Mouse (Mus musculus) gastrocnemius, postnatal 14 days (tissue): Measurements from ENCODE around the gene Itga10. TPM values are rescaled to one million over a fixed set of nuclear protein-coding genes. Genes with fewer than 3 reads are reported as not detected.
"Not testable (repeated sequence)": the region's sequence is repeated elsewhere in the genome, so short reads cannot be mapped to it uniquely, and the experiment has no call there.

Experiments used
- DNase-seq: peaks from one replicate; pipeline ENCODE4 v3.0.0; 2021; ENCODE audit warnings: mixed read lengths
- intact Hi-C: fragments of 180-260 bp; cut with DNase I; formaldehyde crosslinking; loops from one replicate; pipeline ENCODE4 v1.15.1; 2025; ENCODE audit warnings: low total_unique reads
- long read RNA-seq, 2 experiments: library from polyadenylated mRNA; stranded (forward); transcript quantifications; one replicate each; pipeline ENCODE4 v2.0.0; 2021
- total RNA-seq, 2 experiments: library from RNA; stranded (reverse); gene quantifications; 2 replicates each; pipeline ENCODE4 v1.2.3; 2021

The Itga10 gene
- total RNA-seq, result 1 to 10 TPM; 2.9 to 3.0 TPM
- long read RNA-seq, experiment 1, result 0 reads
- long read RNA-seq, experiment 2, partial matches to known transcripts, result 0 of 1 reads
- long read RNA-seq, experiment 2, other reads (novel, unspliced or antisense), result 1 of 1 reads

GRCm38 (mm10) chr3:96645018-96645649 lies at the start of gene Itga10:
TSS of gene Itga10 (plus strand) at chr3:96645584.
- peak; percentile 55 for DNase-seq
- intact Hi-C loops, result no loop called here

DNA sequence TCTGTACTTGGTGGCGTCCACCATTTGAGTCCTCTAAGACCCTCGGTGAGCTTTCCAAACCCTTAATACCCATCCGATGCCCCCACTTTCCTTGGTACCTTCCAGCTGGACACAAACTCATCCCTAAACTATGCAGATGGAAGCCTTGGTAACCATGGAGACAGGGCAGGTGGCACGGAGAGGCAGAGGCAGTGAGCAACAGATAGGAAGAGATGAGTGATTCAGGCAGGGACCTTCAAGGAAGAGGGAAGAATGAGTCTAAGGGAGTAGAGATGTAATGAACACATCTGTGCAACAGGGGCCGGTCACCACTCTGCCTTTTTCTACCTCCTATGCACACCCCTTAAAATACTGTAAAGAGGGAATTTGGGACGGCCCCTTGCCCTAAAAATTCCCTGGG lies 49.7 kb upstream of the Itga10 start:
- intact Hi-C loops, result loop anchor here (5.0 kb wide), 1 partner anchor 37 kb away; no protein-coding TSS in a partner anchor
- no peak for DNase-seq

GRCm38 (mm10) chr3:96596228-96596707 lies 49.1 kb upstream of the Itga10 start, which contains the start of gene Ankrd34a:
TSS of gene Ankrd34a (plus strand) at chr3:96596636.
- peak; percentile 63 for DNase-seq
- intact Hi-C loops, result loop anchor here (5.0 kb wide), 1 partner anchor 36 kb away; no protein-coding TSS in a partner anchor

DNA sequence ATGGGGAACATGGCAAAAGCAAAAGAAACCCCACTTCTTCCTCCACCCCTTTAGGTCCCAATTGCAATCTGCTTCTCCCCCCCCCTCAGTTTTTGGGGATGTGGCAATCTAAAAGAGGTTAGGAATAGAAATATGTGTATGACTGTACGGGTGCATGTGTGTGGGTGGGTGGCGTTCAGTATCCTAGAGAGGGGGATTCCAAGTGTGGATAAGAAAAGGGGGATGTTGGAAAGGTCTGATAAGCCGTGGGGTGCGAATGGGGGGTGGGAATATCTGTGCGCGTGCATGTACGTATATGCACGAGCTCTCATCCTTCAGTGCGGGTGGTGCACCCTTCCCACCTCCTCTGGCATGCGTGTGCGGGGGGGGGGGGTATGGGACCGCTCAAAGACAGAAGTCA lies 48.5 kb upstream of the Itga10 start:
- DNase-seq, result no peak
- intact Hi-C loops, result loop anchor here (5.0 kb wide), 1 partner anchor 35 kb away; no protein-coding TSS in a partner anchor

DNA sequence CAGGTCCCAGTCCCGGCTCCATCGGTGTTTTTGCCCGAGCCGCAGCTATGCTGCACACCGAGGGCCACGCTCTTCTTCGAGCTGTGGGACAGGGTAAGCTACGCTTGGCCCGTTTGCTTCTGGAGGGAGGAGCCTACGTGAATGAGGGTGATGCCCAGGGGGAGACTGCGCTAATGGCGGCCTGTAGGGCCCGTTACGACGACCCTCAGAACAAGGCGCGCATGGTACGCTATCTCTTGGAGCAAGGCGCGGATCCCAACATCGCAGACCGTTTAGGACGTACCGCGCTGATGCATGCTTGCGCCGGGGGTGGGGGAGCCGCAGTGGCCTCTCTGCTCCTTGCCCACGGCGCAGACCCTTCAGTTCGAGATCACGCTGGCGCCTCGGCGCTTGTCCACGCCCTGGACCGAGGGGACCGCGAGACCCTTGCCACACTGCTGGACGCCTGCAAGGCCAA lies 47.9 kb upstream of the Itga10 start:
- DNase-seq, result peak; percentile 20
- intact Hi-C loops, result loop anchor here (5.0 kb wide), 1 partner anchor 35 kb away; no protein-coding TSS in a partner anchor

GRCm38 (mm10) chr3:96598156-96599068 lies 47.0 kb upstream of the Itga10 start:
- intact Hi-C loops, result loop anchor here (5.0 kb wide), 1 partner anchor 34 kb away; no protein-coding TSS in a partner anchor
- DNase-seq, result peak; percentile 75

GRCm38 (mm10) chr3:96599069-96599393 lies 46.4 kb upstream of the Itga10 start:
- intact Hi-C loops, result loop anchor here (5.0 kb wide), 1 partner anchor 33 kb away; no protein-coding TSS in a partner anchor
- DNase-seq, result no peak

DNA sequence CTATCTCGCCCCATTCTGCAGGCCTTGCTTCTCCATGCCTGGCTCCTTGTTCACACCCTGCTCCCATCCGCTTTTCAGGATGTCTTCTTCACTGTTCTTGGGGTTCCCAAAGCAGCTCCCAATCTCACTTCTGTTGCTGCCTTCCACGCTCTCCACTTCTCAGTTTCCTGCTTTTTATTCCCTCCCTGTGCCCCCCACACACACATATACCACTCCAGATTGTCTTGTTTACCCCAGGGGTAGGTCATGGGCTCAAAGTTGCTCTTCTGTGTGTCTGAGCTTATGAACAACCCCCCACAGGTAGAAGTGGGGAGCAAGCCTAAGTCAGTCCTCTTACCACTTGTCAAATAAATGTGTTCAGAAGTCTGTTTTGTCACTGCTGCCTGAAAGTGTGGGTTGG lies 46.0 kb upstream of the Itga10 start:
- intact Hi-C loops, result loop anchor here (5.0 kb wide), 1 partner anchor 33 kb away; no protein-coding TSS in a partner anchor

GRCm38 (mm10) chr3:96600639-96601250 lies 44.6 kb upstream of the Itga10 start, which contains the start of gene Lix1l:
TSS of gene Lix1l (plus strand) at chr3:96601149.
- DNase-seq, result peak; percentile 95
- intact Hi-C loops, result no loop called here

More for the DNA sequence above, 46.0 kb upstream of the Itga10 start:
- DNase-seq, result no peak

- intact Hi-C loops, result no loop called here
- peak; percentile 80 for DNase-seq
These were observed 44.1 kb upstream of the Itga10 start for GRCm38 (mm10) chr3:96601251-96601787.

- DNase-seq, result peak; percentile 45
- intact Hi-C loops, result no loop called here
These were observed 43.3 kb upstream of the Itga10 start for GRCm38 (mm10) chr3:96601941-96602703.

- intact Hi-C loops, result no loop called here
- DNase-seq, result no peak
These were observed 42.7 kb upstream of the Itga10 start for GRCm38 (mm10) chr3:96602704-96603084.

GRCm38 (mm10) chr3:96603311-96603710 lies 42.1 kb upstream of the Itga10 start:
- intact Hi-C loops, result no loop called here
- no peak for DNase-seq

- intact Hi-C loops, DNase-seq: not testable (repeated sequence)
These were observed 39.4 kb upstream of the Itga10 start for GRCm38 (mm10) chr3:96606007-96606406.

DNA sequence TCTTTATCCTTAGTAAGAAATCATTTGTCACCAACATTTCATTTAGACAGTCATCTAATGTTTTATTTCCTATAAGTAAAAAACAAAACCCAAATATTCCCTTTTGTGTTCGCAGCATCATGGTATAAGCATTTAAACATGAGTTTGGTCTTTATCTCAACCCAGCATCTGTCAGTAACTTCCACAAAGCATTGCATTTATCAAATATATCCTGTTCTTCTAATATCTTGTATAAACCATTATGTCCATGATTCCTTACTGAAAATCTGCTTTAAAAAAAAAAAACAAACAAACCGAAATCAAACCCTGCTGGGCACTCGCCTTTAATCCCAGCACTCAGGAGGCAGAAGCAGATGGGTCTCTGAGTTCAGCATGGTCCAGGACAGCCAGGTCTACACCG lies 38.8 kb upstream of the Itga10 start:
- DNase-seq, result no peak
- intact Hi-C loops, result no loop called here

DNA sequence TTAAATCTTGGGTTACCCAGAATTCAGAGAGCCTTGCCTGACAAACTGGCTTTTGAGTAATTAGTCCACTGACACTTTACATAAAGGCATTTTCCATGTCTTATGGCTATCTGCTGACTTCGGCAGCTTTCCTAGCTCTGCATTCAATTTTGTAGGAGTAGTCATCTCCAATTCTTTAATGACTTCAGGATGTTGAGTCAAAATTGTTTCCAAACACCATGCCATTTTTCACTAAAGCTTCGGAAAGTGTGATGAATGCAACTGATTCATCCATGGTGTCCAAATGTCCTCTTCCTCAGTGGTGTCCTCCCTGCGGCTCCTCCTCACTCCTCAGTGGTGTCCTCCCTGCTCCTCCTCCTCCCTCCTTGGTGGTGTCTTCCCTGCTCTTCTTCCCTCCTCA lies 27.4 kb upstream of the Itga10 start:
- intact Hi-C loops, result no loop called here
- DNase-seq, result no peak

DNA sequence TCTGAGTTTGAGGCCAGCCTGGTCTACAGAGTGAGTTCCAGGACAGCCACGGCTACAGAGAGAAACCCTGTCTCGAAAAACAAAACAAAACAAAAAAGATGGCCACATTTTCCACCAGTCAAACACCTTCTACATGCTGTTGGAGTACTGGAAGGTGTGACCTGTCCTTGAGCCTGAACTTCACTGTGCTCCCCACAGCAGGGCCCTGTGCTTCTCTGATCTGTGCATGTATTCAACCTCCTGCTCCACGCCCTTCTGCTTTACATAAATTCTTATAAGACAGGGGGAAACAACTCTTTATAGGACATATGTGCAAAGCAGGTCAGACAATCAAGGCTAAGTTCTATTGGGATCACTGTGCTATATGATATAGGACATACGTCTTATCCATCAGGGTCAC lies 22.2 kb upstream of the Itga10 start:
- DNase-seq, result no peak
- intact Hi-C loops, result no loop called here
